Mouse (Mus musculus): Measurements from ENCODE around the gene Flvcr1.
A peak's percentile ranks its signal among the peaks of the same experiment; 100 is the strongest.
"Not testable (repeated sequence)": the region's sequence is repeated elsewhere in the genome, so short reads cannot be mapped to it uniquely, and the experiment has no call there.

Gene Flvcr1

GRCm38 (mm10) chr1:191041352-191041751 is 15.4 kb upstream of the Flvcr1 start:
- no peak for DNase-seq (ENCODE audit: low read depth)

DNA sequence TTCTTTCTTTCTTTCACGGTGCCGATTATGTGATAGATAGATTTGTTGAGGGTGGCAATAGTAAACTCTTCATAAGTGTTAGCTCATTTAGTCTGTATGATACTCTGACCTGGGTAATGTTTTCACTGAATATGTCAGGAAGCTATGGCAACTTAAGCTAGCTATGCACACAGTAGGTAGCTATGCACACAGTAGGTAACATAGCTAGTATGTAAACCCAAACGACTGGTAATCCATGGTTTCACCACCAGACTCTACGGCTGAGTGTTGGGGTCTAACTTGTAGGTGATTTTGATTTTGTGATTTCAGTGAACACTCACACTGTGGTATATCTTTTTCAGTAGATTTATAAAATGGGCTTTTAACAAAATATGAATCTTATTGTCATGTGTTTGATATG is 12.0 kb upstream of the Flvcr1 start:
- no peak for DNase-seq (ENCODE audit: low read depth)

DNA sequence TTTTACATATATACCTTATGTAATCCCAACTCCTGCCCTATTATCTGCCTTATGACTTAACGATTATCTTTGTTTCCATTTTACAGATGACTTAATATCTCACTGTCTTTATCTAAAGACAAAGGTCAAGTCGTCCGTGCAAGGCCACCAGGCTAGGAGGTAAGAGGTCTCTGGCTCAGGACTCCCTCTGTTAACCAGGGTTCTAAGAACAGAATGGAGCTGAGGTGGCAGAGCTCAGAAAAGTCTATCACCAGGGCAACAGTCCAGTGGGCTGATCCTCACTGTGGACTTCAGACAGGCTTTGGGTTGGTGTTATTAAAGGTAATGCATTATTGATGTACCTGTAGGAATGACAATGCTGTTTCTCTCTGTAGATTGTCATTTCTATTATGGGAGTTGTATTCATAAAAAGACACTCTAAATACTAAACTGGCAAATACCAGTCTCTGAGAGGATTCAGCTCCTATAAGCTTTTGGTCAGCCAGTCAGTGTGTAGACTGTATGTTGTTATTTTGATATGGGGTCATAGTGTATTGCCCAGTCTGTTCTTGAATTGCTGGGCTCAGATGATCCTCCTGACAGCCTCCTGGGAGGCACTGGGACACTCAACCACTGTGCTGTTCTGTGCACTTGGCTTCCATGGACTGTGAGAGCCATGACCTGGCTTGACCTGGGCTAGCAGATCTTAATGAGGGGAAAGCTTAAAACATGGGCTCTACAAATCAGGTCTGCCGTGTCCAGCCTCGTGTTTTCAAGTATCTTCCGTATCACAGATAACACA is 10.8 kb upstream of the Flvcr1 start, which contains the start of gene Spata45:
TSS of gene Spata45 (plus strand) at position 86 of the 781 bp plus-strand sequence.
- no peak for DNase-seq (ENCODE audit: low read depth)

- DNase-seq (ENCODE audit: low read depth): peak; percentile 29
These were observed 9.7 kb upstream of the Flvcr1 start for GRCm38 (mm10) chr1:191035649-191036048.

DNA sequence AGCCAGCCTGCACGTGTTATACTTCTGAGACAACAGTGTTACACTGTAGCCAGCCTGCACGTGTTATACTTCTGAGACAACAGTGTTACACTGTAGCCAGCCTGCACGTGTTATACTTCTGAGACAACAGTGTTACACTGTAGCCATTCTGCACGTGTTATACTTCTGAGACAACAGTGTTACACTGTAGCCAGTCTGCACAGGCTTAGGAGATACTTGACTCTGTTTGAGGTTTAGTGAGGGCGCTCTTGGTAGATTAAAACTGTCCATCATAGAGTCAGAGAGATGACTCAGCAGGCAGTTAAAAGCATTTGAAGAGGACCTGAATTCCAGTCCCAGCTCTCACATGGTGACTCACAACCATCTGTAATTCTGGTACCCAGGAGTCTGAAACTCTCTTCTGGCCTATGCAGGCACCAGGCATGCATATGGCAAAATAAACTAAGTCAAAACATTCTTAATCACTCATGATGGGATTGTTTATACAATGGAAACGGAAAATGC is 5.0 kb upstream of the Flvcr1 start:
- not testable (repeated sequence) for DNase-seq (ENCODE audit: low read depth)

DNA sequence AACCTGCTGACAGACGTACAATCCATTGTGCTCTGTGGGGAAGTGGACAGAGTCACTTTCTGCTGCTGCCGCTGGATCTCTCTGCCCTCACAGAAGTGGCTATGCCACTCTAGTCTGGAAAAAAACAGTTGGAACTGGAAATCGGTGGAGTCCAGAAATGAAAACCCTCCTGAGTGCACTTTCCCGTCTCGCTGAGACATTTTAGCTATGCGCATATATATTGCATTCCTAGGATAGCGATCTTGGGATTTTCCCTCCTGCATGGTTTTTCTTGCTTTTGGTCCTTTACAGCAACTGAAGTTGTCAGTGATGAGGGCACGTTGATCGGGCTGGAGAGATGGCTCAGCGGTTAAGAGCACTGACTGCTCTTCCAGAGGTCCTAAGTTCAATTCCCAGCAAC is 4.2 kb upstream of the Flvcr1 start:
- DNase-seq (ENCODE audit: low read depth): no peak

DNA sequence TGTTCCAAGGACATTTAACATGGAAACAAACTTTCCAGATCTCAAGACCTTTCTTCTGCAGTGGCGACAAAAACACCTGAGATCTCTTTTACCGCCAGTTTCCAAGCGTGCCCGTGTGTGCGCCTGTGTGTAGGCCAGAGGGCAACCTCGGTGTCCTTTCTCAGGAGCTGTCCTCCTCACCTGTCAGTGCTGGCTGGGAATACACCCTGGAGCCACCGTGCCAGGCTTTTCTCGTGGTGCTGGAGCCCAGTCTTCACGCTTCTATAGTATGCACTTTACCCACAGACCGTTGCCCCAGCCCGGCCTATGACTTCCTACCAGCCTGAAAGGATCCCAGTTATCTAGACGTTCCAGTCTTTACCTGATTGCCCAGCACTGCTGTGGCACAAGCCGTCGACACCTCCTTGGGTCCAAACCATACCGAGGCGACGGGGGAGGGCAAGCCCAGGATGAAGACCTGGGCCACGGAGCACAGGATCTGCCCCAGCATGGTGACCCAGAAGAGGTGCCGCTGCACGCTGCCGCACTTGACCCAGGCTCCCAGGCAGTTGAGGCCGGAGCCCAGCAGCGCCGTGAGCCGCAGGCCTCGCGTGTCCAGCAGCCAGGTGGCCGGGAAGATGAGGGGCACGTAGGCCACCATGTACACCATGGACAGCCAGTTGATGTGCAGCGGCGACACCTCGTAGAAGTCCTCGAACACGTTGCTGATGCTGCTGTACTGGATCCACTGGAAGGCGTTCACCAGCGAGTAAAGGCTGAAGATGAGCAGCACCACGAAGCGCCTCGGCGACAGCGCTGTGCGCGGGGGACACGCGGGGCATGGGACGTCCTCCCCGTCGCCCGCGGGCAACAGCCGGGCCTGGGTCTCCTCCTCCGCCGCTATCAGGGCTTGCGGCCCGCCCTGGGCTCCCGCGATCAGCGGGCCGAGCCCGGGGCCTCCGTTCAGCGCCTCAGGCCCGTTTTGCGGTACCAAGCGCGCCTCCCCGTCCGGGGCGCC is 644 bp downstream of the Flvcr1 start:
- no peak for DNase-seq (ENCODE audit: low read depth)

GRCm38 (mm10) chr1:191023806-191024205 is 2.2 kb downstream of the Flvcr1 start:
- not testable (repeated sequence) for DNase-seq (ENCODE audit: low read depth)

- DNase-seq (ENCODE audit: low read depth): no peak
These were observed 2.8 kb downstream of the Flvcr1 start for GRCm38 (mm10) chr1:191023140-191023539.

GRCm38 (mm10) chr1:191021016-191021415 is 4.9 kb downstream of the Flvcr1 start:
- no peak for DNase-seq (ENCODE audit: low read depth)

- no peak for DNase-seq (ENCODE audit: low read depth)
These were observed 5.6 kb downstream of the Flvcr1 start for GRCm38 (mm10) chr1:191020217-191020924.

DNA sequence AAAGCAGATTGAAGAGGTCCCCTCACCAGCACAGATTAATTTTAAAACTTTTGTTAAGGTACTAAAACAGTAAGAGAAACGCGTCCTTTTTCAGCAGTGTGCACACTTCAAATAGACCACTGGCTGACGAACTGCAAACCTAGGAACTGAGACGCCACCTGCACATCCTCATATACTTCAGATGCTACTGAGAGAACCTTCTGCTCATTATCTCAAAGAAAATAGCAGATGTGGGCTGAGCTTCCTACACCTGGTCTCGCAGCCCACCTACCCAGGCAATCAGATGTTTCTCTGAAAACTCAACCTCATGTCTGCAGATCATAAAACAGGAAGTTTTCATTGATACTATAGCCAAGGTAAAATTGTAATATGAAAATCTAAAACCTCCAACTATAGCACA is 6.2 kb downstream of the Flvcr1 start:
- no peak for DNase-seq (ENCODE audit: low read depth)

- no peak for DNase-seq (ENCODE audit: low read depth)
These were observed 11.7 kb downstream of the Flvcr1 start for GRCm38 (mm10) chr1:191014271-191014670.

GRCm38 (mm10) chr1:191008707-191009106 is 17.3 kb downstream of the Flvcr1 start:
- DNase-seq (ENCODE audit: low read depth): peak; percentile 28

- peak; percentile 9 for DNase-seq (ENCODE audit: low read depth)
These were observed 23.8 kb downstream of the Flvcr1 start for GRCm38 (mm10) chr1:191002201-191002600.

- DNase-seq (ENCODE audit: low read depth): no peak
These were observed 25.3 kb downstream of the Flvcr1 start for GRCm38 (mm10) chr1:191000686-191001085.

- DNase-seq (ENCODE audit: low read depth): no peak
These were observed 27.9 kb downstream of the Flvcr1 start for GRCm38 (mm10) chr1:190998027-190998426.

DNA sequence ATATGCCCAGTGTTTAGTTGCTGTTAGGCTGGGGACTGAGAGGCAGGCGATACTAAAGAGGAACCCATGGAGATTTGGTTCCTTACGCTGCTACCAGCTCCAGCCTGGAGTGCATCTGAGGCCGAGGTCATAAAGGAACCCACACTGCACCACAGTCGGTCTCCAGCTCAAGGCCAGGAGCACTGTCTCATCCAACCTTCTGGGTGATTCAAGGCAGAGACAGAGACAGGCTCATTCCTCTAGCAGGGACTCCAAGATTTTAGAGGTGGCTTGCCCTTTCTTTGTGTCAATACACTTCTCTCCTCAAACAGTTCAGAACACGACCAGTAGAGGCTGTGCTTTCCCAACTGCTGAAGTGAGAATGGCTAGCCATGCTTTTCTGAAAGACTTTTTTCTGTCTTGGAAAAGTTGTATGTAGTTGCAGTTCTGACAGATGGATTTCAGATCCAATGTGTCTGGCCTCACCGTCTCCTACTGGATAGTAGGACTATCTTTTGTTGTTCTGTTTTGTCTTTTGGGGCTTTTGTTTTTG is 29.5 kb downstream of the Flvcr1 start:
- DNase-seq (ENCODE audit: low read depth): no peak

GRCm38 (mm10) chr1:190995548-190995947 is 30.4 kb downstream of the Flvcr1 start:
- no peak for DNase-seq (ENCODE audit: low read depth)

- peak; percentile 10 for DNase-seq (ENCODE audit: low read depth)
These were observed 36.4 kb downstream of the Flvcr1 start for GRCm38 (mm10) chr1:190989437-190990082.

- DNase-seq (ENCODE audit: low read depth): no peak
These were observed 44.5 kb downstream of the Flvcr1 start for GRCm38 (mm10) chr1:190981412-190981811.

All from induced T-regulatory cell, adult 2 months (primary cell).